Mouse (Mus musculus) embryonic fibroblast, embryonic 13.5 days (primary cell): ENCODE measurements around the gene Prkag2. TPM values are rescaled to one million over a fixed set of nuclear protein-coding genes. Genes with fewer than 3 reads are reported as not detected.

Source experiments
- H3K27ac ChIP-seq: 2 replicates; pipeline ENCODE4 v1.5.1; 2012; ENCODE audit warnings: low read length, control low read depth, inconsistent platforms; ENCODE audit not compliant: insufficient read depth
- H3K4me1 ChIP-seq: 2 replicates; pipeline ENCODE4 v1.6.1; 2011; ENCODE audit warnings: low read length; ENCODE audit not compliant: control insufficient read depth, insufficient read depth
- H3K4me3 ChIP-seq: 2 replicates; pipeline ENCODE4 v1.5.1; 2011; ENCODE audit warnings: mild to moderate bottlenecking, control low read depth, low read length; ENCODE audit not compliant: insufficient read depth
- CTCF ChIP-seq: IDR thresholded peaks from 2 replicates; pipeline ENCODE4 v1.5.1; 2011; ENCODE audit warnings: mild to moderate bottlenecking, control low read depth, low read length, moderate library complexity, borderline replicate concordance; ENCODE audit not compliant: insufficient read depth
- POLR2A ChIP-seq: IDR thresholded peaks from 2 replicates; pipeline ENCODE4 v1.6.1; 2011; ENCODE audit warnings: low read depth, mild to moderate bottlenecking, control low read depth, low read length, moderate library complexity
- polyA plus RNA-seq: library from polyadenylated mRNA; stranded (reverse); fragments of >200 nt; gene quantifications from 2 replicates; pipeline ENCODE4 v1.2.4, GENCODE M21; 2011; ENCODE audit warnings: low read depth; ENCODE audit not compliant: missing spikeins, insufficient read length

The Prkag2 gene
- polyA plus RNA-seq, 1 experiment, result 39.6 TPM

GRCm38 (mm10) chr5:24889860-24890259, 210.6 kb downstream of the Prkag2 start:
- H3K4me1 ChIP-seq, result peaks cover 22% of the 10 kb centered on the region
- peak overlapping the region; percentile 34 for H3K27ac ChIP-seq
- no peak overlapping the region for H3K4me3 ChIP-seq
- TF ChIP-seq POLR2A, result no peak
- no peak for TF ChIP-seq CTCF

GRCm38 (mm10) chr5:24888874-24889591, 211.4 kb downstream of the Prkag2 start:
- Histone ChIP-seq H3K27ac (peak overlapping the region; percentile 59), H3K4me3 (no peak overlapping the region), H3K4me1 (peaks cover 22% of the 10 kb centered on the region)
- TF ChIP-seq POLR2A (no peak), CTCF (no peak)

- H3K27ac ChIP-seq, result peak overlapping the region; percentile 4; the same call in 1 of the 2 replicates
- no peak overlapping the region for H3K4me3 ChIP-seq
- no peak for TF ChIP-seq CTCF
- no peak for TF ChIP-seq POLR2A
- H3K4me1 ChIP-seq, result peaks cover 22% of the 10 kb centered on the region
Measured at GRCm38 (mm10) chr5:24887271-24887670, 213.2 kb downstream of the Prkag2 start.

GRCm38 (mm10) chr5:24878713-24879112, 221.7 kb downstream of the Prkag2 start:
- no peak overlapping the region for H3K27ac ChIP-seq
- H3K4me3 ChIP-seq, result no peak overlapping the region
- H3K4me1 ChIP-seq, result no peaks in the 10 kb centered on the region
- no peak for TF ChIP-seq POLR2A
- no peak for TF ChIP-seq CTCF

GRCm38 (mm10) chr5:24877836-24878624, 222.4 kb downstream of the Prkag2 start:
- no peak for TF ChIP-seq POLR2A
- no peak for TF ChIP-seq CTCF
- H3K27ac ChIP-seq, result no peak overlapping the region

GRCm38 (mm10) chr5:24876653-24877052, 223.8 kb downstream of the Prkag2 start:
- TF ChIP-seq POLR2A (no peak), CTCF (no peak)
- Histone ChIP-seq H3K4me3 (no peak overlapping the region), H3K4me1 (no peaks in the 10 kb centered on the region), H3K27ac (no peak overlapping the region)

More at GRCm38 (mm10) chr5:24877836-24878624, 222.4 kb downstream of the Prkag2 start:
- H3K4me3 ChIP-seq, result no peak overlapping the region
- no peaks in the 10 kb centered on the region for H3K4me1 ChIP-seq

- Histone ChIP-seq H3K4me3 (no peak overlapping the region), H3K4me1 (peaks cover 2% of the 10 kb centered on the region; the same call in 1 of the 2 replicates), H3K27ac (no peak overlapping the region)
- TF ChIP-seq POLR2A (no peak), CTCF (no peak)
Measured at GRCm38 (mm10) chr5:24874111-24874510, 226.3 kb downstream of the Prkag2 start.

GRCm38 (mm10) chr5:24873221-24873620, 227.2 kb downstream of the Prkag2 start:
- H3K27ac ChIP-seq, result no peak overlapping the region
- H3K4me1 ChIP-seq, result peaks cover 2% of the 10 kb centered on the region; the same call in 1 of the 2 replicates
- H3K4me3 ChIP-seq, result no peak overlapping the region
- TF ChIP-seq POLR2A, result no peak
- no peak for TF ChIP-seq CTCF

GRCm38 (mm10) chr5:24871276-24871675, 229.2 kb downstream of the Prkag2 start:
- Histone ChIP-seq H3K4me1 (peaks cover 2% of the 10 kb centered on the region; the same call in 1 of the 2 replicates), H3K27ac (no peak overlapping the region), H3K4me3 (no peak overlapping the region)
- TF ChIP-seq CTCF, result no peak
- no peak for TF ChIP-seq POLR2A

GRCm38 (mm10) chr5:24869796-24870289, 230.6 kb downstream of the Prkag2 start:
- no peak overlapping the region for H3K27ac ChIP-seq
- no peak for TF ChIP-seq CTCF
- no peak for TF ChIP-seq POLR2A
- no peak overlapping the region for H3K4me3 ChIP-seq
- peaks cover 2% of the 10 kb centered on the region; the same call in 1 of the 2 replicates for H3K4me1 ChIP-seq

- no peak for TF ChIP-seq CTCF
- no peak for TF ChIP-seq POLR2A
- Histone ChIP-seq H3K4me3 (no peak overlapping the region), H3K4me1 (0 out of 2 replicates have a peak, but pooled peaks cover 4% of the 10 kb centered on the region), H3K27ac (no peak overlapping the region)
Measured at GRCm38 (mm10) chr5:24863804-24864203, 236.6 kb downstream of the Prkag2 start.
